ENCODE assay signal across 20 mouse cellular contexts in the genomic region with DNA sequence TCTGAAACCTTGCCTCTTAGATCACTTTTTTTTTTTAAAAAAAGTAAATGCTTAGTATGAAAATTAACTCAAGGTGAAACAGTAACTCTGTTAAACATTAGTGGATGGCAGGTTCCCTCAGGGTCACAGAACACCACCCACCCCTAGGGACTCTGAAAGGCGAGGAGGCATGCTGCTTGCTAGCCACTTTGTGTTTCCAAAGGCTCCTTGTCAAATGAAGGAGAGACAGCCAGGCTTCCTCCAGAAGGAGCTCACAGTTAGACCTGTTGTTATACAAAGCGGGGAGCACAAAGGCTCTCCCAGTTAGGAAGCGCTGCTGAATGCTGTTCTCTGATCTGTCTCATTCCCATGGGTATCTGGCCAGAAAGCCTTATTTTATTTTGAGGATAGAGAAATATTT. TPM values are rescaled to one million over a fixed set of nuclear protein-coding genes. Genes with fewer than 3 reads are reported as not detected.
DNase-seq lines count a peak whose midpoint lies in the region; ATAC-seq and TF ChIP-seq lines count a peak whose summit lies in the region.
"Had no signal": no experiment of that assay in that cellular context is flagged by ENCODE, and none has a peak within 500 bp of the region (broad histone marks: within the 10 kb centered on the region; RNA-seq: fewer than 3 reads in every experiment).

No protein-coding gene starts in this region.

- no peak overlapping the region for H3K27ac ChIP-seq in midbrain, embryonic 12.5 days (replicated peaks)
- no peak overlapping the region for H3K27ac ChIP-seq in midbrain, postnatal 0 days (ENCODE audit: low read depth, low read length)
- H3K27ac ChIP-seq in kidney, embryonic 15.5 days = peak overlapping the region; percentile 83
- H3K27ac ChIP-seq: limb, embryonic 15.5 days; macrophage; midbrain, embryonic 13.5 days had no signal

- H3K4me3 ChIP-seq in midbrain, embryonic 12.5 days = no peak overlapping the region
- no peak overlapping the region for H3K4me3 ChIP-seq in midbrain, postnatal 0 days (ENCODE audit: low read depth, low read length)
- no peak overlapping the region for H3K4me3 ChIP-seq in kidney, embryonic 15.5 days (replicated peaks)
- H3K4me3 ChIP-seq: erythroblast, embryonic 14.5 days; limb, embryonic 15.5 days; midbrain, embryonic 13.5 days had no signal

- ATAC-seq in midbrain, embryonic 12.5 days (ENCODE audit: low FRiP score, low read depth) = no peak
- no peak for ATAC-seq in midbrain, postnatal 0 days (ENCODE audit: low FRiP score)
- ATAC-seq in kidney, embryonic 15.5 days (replicated peaks; ENCODE audit: low FRiP score) = peak; percentile 37
- ATAC-seq: forebrain, postnatal 0 days; midbrain, embryonic 13.5 days had no signal

- 0 out of 2 replicates have a peak overlapping the region, but pooled peaks have one; percentile 6 for H3K9ac ChIP-seq in midbrain, embryonic 12.5 days (replicated peaks)
- no peak overlapping the region for H3K9ac ChIP-seq in midbrain, postnatal 0 days (replicated peaks; ENCODE audit: low read length, poor library complexity, severe bottlenecking)
- H3K9ac ChIP-seq in kidney, embryonic 15.5 days = no peak overlapping the region; the same call in 1 of the 2 replicates
- H3K9ac ChIP-seq: forebrain, postnatal 0 days; limb, embryonic 15.5 days; midbrain, embryonic 13.5 days had no signal

- peaks cover 66% of the 10 kb centered on the region for H3K4me1 ChIP-seq in midbrain, embryonic 12.5 days
- H3K4me1 ChIP-seq in midbrain, postnatal 0 days (ENCODE audit: insufficient read depth, low read length) = peaks cover 27% of the 10 kb centered on the region
- H3K4me1 ChIP-seq in kidney, embryonic 15.5 days = peaks cover 94% of the 10 kb centered on the region

- no peaks in the 10 kb centered on the region for H3K36me3 ChIP-seq in midbrain, embryonic 12.5 days
- H3K36me3 ChIP-seq in midbrain, postnatal 0 days (ENCODE audit: insufficient read depth, low read length) = no peaks in the 10 kb centered on the region
- H3K36me3 ChIP-seq in kidney, embryonic 15.5 days = no peaks in the 10 kb centered on the region
- H3K36me3 ChIP-seq: limb, embryonic 15.5 days had no signal

- no peak for TF ChIP-seq CTCF in midbrain, postnatal 0 days (IDR thresholded peaks at IDR 0.05)

- H3K4me2 ChIP-seq in midbrain, embryonic 12.5 days (replicated peaks) = no peak overlapping the region
- no peak overlapping the region for H3K4me2 ChIP-seq in midbrain, postnatal 0 days (ENCODE audit: low read depth, low read length, poor library complexity, severe bottlenecking)
- H3K4me2 ChIP-seq in kidney, embryonic 15.5 days = peak overlapping the region; percentile 47; the same call in 1 of the 2 replicates
- H3K4me2 ChIP-seq: limb, embryonic 15.5 days; midbrain, embryonic 13.5 days had no signal

- WGBS in midbrain, embryonic 12.5 days = 8% methylated on average over 3 of the region's 3 CpGs
- WGBS in midbrain, postnatal 0 days = 18% methylated on average over 3 of the region's 3 CpGs
- 53% methylated on average over 3 of the region's 3 CpGs for WGBS in kidney, embryonic 15.5 days

- no peaks in the 10 kb centered on the region for H3K9me3 ChIP-seq in midbrain, embryonic 12.5 days
- no peaks in the 10 kb centered on the region for H3K9me3 ChIP-seq in midbrain, postnatal 0 days (ENCODE audit: low read length)
- H3K9me3 ChIP-seq in kidney, embryonic 15.5 days (replicated peaks) = no peaks in the 10 kb centered on the region
- H3K9me3 ChIP-seq: limb, embryonic 15.5 days; midbrain, embryonic 13.5 days had no signal

- peaks cover 20% of the 10 kb centered on the region for H3K27me3 ChIP-seq in midbrain, embryonic 12.5 days
- no peaks in the 10 kb centered on the region for H3K27me3 ChIP-seq in midbrain, postnatal 0 days (ENCODE audit: insufficient read depth, low read length)
- H3K27me3 ChIP-seq in kidney, embryonic 15.5 days = no peaks in the 10 kb centered on the region
- H3K27me3 ChIP-seq: CH12.LX; limb, embryonic 15.5 days; midbrain, embryonic 13.5 days had no signal

- peak; percentile 41 for DNase-seq in embryo, embryonic 11 days
- DNase-seq in embryo, embryonic 10 days (ENCODE audit: low spot score) = no peak
- DNase-seq in midbrain, postnatal 0 days (ENCODE audit: low spot score) = no peak
- DNase-seq in yolk sac, embryonic 10.5 days (ENCODE audit: low spot score) = peak; percentile 61
- DNase-seq in right cerebral cortex, adult 18-20 months = no peak
- no peak for DNase-seq in adipocyte (ENCODE audit: low spot score)
- DNase-seq: adrenal gland, adult 8-10 months; cerebellum, adult 9-10 months; forebrain, postnatal 0 days; gastrocnemius, postnatal 14 days; heart, postnatal 14 days; right cerebral cortex, postnatal 14 days; thymus, postnatal 36 days had no signal

RNA-seq across cellular contexts. Expression of gene Trio, which starts 30.2 kb away (rescaled TPM):
- 38.3 and 38.7 TPM in 2 replicates for polyA plus RNA-seq in midbrain, embryonic 12.5 days (2016; fragmentation: Nextera tagmentation; extraction: Ambion mirVana)
- 213 and 251 TPM in 2 replicates for total RNA-seq in midbrain, postnatal 0 days (2014; rRNA removed)
- polyA plus RNA-seq in midbrain, postnatal 0 days (2015; fragmentation: Nextera tagmentation; extraction: Ambion mirVana) = 19.0 and 23.3 TPM in 2 replicates
- polyA plus RNA-seq in kidney, embryonic 15.5 days (2015; fragmentation: Nextera tagmentation; extraction: Ambion mirVana) = 27.3 and 28.8 TPM in 2 replicates

Comparison
In these comparisons a context has a peak if more than half of its experiments do, and no peak if none do; other contexts are left out.
1. DNase-seq: peak in embryo, embryonic 11 days (single experiment) and yolk sac, embryonic 10.5 days (single experiment); none in embryo, embryonic 10 days (single experiment), midbrain, postnatal 0 days (single experiment), right cerebral cortex, adult 18-20 months (single experiment) and adipocyte (single experiment).